Mouse (Mus musculus) G1E-ER4 (cell line): ENCODE results near the gene Rnf141. TPM values are rescaled to one million over a fixed set of nuclear protein-coding genes. Genes with fewer than 3 reads are reported as not detected.

Source experiments
- GATA1 ChIP-seq: IDR thresholded peaks from one replicate; pipeline ENCODE4 v1.8.0; 2012; ENCODE audit warnings: low read length, inconsistent platforms
- polyA plus RNA-seq: library from polyadenylated mRNA; stranded (reverse); fragments of >175 nt; gene quantifications from 2 replicates; pipeline ENCODE4 v1.2.3, GENCODE M21; 2012

Gene Rnf141
- polyA plus RNA-seq, 1 experiment, result 3.0 TPM

DNA sequence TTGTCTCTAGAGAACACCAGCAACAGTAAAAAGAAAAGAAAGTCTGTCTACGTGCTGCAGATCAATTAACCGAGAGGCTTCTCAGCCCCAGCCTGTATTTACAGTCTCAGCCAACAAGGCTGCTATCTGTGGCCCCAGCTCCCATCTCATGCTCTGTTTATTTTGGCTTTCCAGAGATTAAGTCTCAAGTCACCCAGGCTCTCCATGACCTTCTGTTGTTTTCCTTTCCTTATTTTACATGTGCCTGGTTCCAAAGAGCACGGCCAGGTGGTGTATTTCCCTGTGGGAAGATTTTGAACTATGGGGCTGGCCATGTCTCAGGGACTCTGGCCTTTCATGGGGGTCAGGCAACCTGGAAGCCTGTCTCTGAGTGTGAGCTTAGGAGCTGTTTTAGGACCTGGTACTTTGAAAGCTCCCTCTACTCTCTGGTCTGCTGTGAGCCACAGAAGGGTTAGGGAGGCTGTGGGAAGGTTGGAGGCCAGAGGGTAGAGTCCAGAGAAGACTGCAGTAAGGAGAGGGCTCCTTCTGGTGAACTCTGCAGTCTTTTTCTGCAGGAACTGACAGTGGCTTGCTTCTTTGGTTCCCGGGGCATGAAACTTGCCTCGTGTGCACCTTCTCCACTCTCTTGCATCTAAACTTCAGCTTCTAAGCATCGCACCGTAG lies 7.4 kb upstream of the Rnf141 start:
- TF ChIP-seq GATA1, result no peak

DNA sequence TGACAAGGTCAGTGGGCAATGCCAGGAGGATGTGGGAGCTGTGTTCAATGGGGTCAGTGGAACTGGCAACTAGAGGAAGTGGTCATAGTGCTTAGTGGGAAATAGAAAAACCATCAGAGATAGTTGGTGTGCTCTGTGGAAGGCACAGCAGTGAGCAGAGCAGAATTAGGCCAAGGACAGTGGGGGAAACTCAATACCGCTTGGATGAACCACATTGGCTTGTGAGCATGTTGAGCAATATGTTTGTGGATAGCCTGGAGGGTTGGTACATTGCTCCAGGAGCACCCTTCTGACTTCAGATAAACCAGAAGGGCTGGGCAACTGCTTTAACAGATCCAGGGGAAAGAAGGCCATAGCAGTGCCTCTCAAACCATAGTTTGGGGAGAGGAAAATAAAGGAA lies 4.1 kb upstream of the Rnf141 start:
- TF ChIP-seq GATA1, result no peak

DNA sequence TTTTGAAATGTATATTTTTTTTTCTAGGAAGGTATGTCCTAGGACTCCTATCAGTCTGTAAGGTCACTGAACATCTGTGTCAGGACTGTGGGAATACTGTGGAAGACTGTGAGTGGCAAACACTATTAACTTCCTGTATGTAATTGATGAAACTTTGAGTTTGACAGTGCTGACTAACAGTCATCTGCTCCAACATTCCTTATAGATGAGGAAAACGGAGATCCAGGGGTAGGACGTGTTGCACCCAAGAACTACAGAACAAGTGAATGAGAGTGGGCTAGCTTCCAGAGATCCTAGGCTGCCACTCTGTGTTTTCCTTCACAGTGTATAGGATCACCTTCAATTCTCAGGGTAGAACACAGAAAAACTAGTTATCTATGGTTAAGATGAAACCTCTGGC lies 3.1 kb upstream of the Rnf141 start:
- no peak for TF ChIP-seq GATA1

DNA sequence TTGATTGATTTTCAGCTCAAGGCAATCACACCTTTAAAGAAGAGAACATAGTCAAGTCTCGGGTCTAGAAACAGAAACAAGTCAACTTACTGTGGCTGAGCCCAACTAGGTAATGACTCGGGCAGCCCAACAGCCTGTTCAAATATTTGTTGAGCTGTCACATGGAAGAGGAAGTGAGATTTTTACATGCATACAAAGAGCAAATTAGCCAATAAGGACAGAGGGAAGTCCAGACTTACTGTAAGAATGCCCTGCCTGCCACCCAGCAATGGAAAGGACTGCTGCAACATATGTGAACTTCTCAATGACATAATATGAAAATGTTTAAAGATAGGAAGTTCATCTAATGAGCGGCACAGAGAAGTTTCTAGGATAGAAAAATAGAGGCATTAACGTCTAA lies 3.9 kb downstream of the Rnf141 start:
- TF ChIP-seq GATA1, result no peak

DNA sequence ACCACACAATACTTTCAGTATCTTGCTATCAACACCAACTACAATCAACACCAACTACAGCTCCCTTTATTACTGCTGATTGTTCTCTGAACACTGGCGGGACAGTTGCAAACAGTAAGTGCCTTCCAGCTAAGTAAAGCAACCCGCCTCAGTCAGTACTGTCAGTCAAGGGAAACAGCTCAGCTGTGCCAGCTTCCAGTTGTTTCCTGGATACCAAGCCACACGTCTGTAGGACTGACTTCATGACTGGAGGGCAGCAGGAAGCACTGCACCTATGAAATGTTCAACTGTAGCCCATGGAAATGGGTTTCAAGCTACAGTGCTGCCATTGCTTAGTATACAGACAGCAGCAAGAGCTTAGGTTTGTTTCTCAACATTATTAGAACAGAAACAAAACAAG lies 9.7 kb downstream of the Rnf141 start:
- no peak for TF ChIP-seq GATA1

DNA sequence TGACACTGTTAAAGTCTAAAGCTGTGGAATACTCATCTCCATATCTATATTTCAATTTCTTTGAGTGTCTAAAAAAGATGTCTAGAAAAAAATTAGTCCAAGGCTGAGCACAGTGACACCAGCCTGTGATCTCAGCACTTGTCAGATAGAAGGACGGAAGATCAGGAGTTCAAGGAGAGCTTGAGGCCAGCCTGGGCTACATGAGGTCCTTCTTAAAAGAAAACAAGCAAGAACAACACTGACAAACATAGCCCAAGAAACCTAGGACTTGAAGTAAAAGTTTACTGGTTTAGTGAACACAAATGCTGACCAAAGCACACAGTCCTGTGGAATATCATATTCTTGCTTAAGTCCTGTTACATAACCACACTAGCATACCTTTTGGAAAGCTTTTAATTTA lies 10.2 kb downstream of the Rnf141 start:
- no peak for TF ChIP-seq GATA1

DNA sequence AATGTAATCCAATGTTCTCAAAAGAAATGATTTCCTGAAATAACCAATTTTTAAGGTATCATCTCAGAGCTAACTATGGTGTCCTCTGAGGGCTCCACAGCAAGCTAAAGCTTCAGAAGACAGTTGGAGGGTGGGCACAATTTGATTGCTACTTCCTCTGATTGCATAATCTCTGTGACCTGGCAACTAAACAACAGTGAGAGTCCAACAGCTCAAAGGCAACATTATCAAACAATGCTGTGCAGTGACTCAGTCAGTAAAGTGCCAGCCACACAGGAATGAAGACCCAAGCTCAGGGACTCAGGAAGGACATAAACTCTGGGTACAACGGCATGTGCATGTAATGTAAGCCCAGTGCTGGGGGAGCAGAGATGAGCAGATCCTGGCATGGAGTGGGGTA lies 11.2 kb downstream of the Rnf141 start:
- no peak for TF ChIP-seq GATA1

DNA sequence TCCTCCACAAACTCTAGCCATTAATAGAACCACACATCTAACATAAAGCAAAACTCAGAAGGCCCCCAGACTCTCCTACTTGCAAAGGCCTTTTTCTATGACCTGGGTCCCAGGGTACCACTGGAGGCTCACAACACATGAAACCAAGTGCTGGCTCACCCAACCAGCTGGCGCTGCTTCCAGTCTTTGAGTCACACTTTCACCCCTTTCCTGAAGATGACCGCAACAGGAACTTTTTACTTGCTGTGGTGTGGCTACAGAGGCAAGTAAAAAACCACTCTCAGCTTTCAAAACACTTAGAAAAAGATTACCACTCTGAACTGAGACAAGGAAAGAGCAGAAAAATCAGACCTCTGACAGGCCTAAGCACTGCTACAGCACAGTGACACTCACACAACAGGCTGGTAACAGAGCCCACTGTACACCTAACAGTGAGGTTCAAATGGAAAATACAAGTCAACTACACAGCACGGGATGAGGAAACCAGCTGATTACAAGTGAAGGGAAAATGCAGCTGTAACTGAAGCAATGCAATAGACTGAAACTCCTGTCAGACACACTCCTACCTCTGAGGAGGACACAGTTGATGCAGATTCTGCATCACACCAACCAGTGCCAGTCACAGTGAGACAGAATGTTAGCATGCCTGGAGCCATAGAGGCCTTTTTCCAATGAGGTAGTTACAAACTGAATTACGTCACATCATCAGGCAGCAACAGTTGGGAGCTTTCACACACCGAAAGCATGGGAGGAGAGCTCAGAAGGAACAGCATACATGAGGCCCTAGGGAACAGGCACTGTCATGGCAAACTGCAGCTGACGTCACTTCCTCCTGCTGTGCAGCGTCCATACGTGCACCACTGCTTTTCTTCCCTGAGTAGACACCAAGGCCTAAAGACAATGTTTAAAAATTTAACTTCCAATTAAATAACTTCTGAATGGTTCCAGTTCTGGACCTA lies 20.0 kb downstream of the Rnf141 start:
- TF ChIP-seq GATA1, result no peak

DNA sequence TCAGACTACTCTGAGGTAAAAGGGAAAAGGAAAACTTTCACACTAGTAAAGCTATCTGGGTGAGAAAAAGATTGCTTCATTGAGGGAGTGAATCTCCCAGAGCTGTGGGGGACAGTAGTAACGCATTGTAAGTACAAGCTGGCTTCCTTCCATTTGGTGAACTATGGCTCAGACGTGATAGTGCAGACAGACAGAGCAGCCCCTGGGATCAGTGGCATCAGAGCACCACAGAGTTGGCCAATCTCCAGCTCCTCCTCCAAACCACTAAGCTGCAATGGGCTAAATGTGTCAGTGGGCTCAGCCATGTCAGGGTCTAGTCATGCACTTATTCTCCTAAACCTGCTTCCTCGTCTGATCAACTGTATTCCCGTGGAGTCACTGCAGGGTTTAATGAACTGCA lies 20.7 kb downstream of the Rnf141 start:
- TF ChIP-seq GATA1, result no peak

DNA sequence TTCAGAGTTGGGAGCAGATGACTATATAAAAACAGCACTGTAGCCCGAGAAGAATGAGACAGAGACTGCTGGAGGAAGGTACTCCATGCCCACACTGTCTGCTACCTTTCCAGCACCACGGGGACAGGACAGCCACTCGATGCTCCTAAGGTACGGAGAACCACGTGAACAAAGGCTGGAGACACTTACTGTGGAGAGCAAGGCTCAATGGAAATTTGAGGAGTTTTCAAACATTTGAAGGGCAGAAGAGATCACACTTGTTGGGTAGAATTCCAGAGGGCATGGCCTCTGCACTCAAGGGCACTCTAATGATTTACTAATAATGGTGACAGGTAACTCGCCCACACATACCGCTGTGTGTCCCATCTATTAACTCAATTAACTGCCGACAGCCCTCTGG lies 21.2 kb downstream of the Rnf141 start:
- no peak for TF ChIP-seq GATA1

DNA sequence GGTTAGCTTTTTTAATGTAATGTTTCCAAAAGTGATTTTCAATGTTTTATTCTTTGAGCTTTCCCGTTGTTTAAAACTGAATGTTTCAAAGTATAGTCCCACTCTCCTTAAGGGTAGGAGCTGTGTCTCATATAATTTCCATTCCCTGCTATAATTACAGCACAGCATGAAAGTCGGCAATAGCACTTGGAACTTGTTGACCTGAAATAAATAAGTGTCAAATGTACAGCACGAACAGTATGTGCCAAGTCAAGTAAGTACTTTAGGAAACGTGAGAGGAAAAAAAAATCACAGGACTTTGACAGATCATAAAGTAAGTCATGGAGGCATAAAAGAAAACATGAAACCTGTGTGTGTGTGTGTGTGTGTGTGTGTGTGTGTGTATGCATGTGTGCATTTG lies 22.2 kb downstream of the Rnf141 start:
- no peak for TF ChIP-seq GATA1

DNA sequence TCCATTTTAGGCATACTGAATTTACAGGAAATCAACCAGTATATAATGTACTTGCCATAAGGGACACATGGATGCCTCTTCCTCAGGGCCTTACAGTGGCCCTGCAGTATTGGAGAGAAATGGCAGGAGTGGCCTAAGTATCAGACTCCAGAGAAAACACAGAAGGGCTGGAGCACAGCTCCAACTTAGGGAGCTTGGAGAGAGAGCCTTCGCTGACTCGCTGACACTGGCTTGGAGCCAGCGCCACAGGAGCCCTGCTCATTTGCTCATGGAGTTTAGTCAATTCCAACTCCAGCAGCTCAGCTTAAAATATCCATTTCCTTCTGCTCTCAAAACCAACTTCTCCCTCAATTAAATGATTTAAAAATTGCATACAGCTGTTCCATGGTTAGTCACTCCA lies 22.6 kb downstream of the Rnf141 start:
- no peak for TF ChIP-seq GATA1

DNA sequence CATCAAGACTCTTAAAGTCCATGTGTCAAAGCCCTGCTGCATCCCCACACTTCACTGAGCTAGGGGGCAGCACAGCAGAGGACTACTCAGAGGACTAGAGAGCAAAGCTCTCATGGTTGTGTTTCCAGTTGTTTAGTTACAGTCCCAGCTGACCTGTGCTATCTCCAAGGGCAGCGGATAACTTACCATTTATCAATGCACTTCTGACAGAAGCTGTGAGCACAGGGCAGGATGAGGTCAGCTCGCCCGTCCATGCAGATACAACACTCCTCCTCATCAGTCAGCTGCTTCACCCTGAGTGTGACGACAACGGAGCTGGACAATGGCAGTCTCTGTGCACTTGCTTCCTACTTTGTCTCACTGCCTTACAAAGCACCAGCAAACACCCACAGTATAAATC lies 23.2 kb downstream of the Rnf141 start:
- TF ChIP-seq GATA1, result no peak

DNA sequence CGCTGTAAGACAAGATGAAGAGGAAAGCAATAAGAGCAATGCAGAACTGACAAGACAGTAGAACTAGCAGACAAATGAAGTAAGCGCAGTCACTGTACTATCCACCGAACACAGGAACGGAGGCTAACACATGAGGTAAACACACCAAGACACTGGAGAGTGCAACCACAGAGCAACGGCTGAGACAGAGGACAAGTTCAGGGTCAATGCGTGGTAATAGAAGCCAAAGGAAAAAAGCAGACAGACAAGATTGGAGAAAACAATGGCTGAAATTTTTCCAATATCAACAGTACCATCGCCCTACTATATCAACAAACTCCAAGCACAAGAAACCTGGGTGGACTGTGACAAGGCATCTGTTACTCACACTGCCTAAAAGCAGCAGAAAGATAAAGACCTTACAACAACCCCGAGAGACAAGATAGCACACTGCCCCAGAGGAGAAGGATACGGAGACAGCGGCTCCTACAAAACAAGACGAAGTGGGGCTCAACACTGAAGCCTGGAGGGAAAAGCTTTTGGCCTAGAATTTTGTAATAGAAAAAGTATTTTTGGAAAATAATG lies 25.4 kb downstream of the Rnf141 start:
- no peak for TF ChIP-seq GATA1

DNA sequence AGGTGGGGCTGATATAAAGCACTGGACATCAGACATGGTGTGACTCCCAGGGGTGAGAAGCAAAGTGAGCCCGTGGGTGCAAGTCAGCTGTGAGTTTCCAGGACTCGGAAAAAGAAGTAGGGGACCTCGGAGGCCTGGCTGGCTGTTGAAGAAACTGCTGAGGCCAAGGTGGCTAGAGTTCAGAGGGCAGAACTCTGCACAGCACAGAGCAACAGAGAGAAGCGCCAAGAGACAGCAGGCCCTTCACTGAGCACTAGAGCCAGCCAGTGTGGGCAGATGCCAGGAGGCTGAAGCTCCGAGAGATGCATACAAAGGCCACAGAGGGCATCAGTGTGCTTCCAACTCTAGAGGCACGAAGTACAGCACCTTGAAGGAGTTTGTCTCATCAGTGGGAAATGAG lies 26.1 kb downstream of the Rnf141 start:
- no peak for TF ChIP-seq GATA1

DNA sequence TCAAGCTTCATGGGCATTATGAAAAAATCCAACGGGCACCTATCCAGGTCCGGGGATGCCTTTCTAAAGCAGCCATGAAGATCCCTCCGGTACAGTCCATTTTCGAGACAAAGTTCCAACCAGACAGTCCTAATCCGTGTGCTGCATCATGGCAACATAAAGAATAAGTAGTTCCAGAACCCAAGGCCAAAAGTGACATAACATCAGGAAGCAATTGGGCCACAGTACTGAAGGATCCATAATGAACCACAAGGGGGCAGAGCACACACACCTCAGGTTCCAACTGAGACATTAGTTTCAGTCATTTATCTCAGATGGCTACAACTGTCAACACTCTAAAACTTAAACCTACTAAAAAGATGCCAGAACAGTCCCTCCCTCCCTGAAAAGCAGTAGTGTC lies 28.2 kb downstream of the Rnf141 start:
- no peak for TF ChIP-seq GATA1

DNA sequence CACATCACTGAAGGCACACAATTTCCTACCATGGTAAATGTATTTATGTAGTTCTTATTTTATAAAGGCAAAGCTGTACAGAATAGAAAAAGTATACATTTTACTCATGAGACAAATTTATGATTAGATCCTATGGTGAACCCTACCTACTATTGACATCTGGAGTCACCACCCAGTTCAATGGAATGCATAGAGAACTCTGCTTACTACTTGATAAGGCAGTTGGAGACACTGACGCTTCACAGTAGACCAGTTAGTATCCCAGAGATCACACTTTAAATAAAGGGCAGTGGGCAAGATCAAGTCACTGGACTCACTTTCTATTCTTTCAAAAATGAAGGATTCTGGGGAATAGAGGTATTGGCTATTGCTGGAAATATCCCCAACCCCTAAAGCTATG lies 30.3 kb downstream of the Rnf141 start:
- no peak for TF ChIP-seq GATA1

DNA sequence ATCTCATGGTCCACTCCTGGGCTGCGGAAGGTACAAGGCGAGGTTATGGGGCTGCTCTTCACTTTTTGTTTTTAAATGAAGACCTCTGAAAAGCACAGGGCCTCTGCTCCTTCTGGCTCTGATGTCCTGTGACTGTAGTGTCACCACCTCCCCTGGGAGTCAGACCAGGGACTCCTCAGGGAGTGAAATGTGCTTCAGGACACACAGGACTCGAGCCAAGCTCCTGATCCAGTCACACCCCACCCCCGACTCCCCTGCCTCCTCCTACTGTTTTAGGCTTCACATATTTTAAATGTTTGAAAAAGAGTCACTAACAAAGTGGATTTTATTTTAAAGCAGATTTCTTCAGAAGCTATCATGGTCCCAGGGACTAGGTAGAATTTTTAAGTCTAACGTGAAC lies 32.7 kb downstream of the Rnf141 start:
- TF ChIP-seq GATA1, result no peak
